Mouse (Mus musculus) layer of hippocampus, adult 11-12 months (tissue): ENCODE measurements around the gene Rcor2.

Source experiments
- DNase-seq: peaks from one replicate; pipeline ENCODE4 v3.0.0; 2022; ENCODE audit warnings: low spot score

The Rcor2 gene

DNA sequence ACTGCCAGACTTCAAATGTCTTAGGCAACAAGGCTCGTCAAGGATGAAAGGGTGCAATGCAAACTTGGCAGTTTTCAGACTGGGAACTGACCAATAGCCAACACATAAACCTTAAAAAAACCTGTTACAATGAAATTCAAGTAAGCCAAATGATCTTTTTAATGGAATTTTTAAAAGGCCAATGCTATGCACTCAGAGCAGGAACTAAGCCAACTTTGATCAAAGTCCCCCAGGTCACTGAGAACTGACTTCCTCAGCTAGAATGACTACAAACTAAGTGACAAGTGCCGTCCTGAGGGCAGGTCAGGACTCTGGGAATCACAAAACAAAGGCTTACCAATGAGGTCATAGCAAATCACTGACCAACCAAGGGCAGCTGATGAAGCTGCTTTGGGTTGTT, 53.1 kb downstream of the Rcor2 start:
- no peak for DNase-seq

DNA sequence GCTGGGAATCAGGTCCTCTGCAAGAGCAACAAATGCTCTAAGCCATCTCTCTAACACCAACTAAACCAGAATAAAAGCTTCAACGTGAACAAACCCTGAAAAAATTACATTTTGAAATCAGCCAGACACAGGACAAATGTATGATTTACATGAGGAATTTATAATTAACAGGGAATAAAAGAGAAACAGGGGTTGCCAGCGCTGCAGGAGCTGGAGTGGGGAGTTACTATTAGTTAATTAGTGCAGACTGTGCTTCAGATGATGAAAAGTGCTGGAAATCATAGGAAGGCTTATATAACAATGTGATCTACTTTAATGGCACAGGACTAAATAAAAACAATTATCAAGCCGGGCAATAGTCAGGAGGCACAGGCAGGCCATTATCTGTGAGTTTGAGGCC, 54.3 kb downstream of the Rcor2 start:
- no peak for DNase-seq
